Mouse (Mus musculus) heart, adult 8-10 months (tissue): ENCODE data around the gene Prss35. TPM values are rescaled to one million over a fixed set of nuclear protein-coding genes. Genes with fewer than 3 reads are reported as not detected.

Experiments
- DNase-seq: peaks from one replicate; pipeline ENCODE4 v3.0.0; 2022; ENCODE audit warnings: low spot score
- total RNA-seq, 4 experiments: library from RNA; stranded (reverse); gene quantifications; 2 replicates each; pipeline ENCODE4 v1.2.4; 2022

Prss35 gene
- total RNA-seq, 4 experiments from 2014 or later: 0.08 to 1.7 (median 0.33) TPM

DNA sequence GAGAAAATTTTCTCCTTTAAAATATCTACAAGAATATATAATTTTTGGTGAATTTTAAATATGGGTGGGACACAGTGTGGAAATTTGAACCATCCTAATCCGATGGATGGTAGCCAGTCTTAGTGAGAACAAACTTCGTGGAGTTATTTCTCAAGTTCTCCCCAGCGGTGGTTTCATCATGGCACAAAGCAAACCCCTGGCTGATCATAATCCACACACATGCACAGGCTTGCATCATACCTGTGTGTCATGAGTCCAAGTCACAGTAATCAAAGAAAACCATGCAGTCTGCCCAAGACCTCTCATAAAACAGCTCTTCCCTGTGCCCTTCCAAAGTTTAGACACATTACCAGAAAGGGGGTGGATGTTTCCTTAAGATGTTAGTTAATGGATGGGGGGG lies 13.6 kb upstream of the Prss35 start:
- DNase-seq: no peak

GRCm38 (mm10) chr9:86734357-86734756 lies 9.1 kb upstream of the Prss35 start:
- no peak for DNase-seq

GRCm38 (mm10) chr9:86734795-86735194 lies 8.7 kb upstream of the Prss35 start:
- DNase-seq: no peak

DNA sequence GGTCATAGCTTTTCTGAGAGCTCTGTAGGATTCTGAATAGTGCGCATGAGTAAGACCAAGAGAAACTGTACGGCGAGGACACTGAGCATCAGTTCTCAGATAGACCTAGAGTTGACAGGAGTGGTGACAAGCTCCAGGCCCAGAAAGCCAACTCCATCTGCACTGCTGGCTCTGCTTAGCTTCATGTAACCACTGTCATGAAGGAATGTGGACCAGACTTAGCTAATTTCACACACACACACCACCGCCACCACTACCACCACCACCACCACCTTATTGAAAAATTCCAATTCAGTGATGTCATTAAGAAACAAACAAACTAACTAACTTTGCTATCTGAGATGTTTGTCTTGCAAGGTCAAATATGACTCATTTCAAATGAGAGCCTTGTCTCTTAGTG lies 6.5 kb upstream of the Prss35 start:
- DNase-seq: no peak

GRCm38 (mm10) chr9:86738067-86738466 lies 5.4 kb upstream of the Prss35 start:
- no peak for DNase-seq

- DNase-seq: no peak
Observed at GRCm38 (mm10) chr9:86738801-86739200, 4.6 kb upstream of the Prss35 start.

DNA sequence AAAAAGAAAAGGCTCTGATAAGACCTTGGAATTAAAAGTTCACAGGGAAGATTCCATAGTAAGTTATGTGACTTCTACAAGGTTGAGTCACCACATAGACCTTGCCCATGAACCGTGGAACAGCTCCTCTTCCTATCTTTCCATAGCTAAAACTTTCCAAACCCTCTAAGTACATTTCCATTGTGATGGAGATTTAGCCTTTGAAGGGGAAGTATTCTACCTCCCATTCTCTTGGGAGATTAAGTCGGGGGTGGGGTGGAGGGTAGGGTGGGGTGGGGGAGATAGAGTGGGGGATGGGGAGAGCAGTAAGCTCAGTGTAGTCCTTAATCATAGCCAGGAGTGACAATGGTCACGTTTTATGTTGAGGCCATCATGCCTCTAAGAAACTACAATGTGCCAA lies 3.5 kb upstream of the Prss35 start:
- DNase-seq: no peak

GRCm38 (mm10) chr9:86744041-86744440 lies 592 bp downstream of the Prss35 start:
- no peak for DNase-seq

GRCm38 (mm10) chr9:86745926-86746581 lies 2.6 kb downstream of the Prss35 start:
- DNase-seq: peak; percentile 59

GRCm38 (mm10) chr9:86762477-86763376 lies 19.3 kb downstream of the Prss35 start:
- DNase-seq: no peak

- DNase-seq: no peak
Observed at GRCm38 (mm10) chr9:86764002-86764401, 20.6 kb downstream of the Prss35 start.

- no peak for DNase-seq
Observed at GRCm38 (mm10) chr9:86766991-86767390, 23.5 kb downstream of the Prss35 start.

DNA sequence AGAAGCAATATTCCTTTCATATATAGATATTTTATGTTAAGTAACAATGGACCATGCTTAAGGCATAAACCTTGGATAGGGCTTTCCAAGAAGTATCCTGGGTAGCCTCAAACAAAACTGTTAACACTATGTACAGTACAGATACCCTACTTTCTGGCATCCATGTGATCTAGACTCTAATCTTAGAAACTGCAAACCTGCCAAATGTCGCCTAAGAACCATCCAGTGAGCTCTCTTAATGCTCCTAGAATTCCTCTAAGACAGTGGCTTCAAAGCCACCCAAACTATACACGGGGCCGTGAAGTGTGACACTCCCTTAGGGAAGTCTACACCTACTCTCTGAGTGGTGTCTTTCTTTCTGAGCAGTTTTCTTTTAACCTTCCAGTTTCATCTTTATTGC lies 29.4 kb downstream of the Prss35 start:
- DNase-seq: no peak

GRCm38 (mm10) chr9:86773996-86774395 lies 30.5 kb downstream of the Prss35 start:
- no peak for DNase-seq

GRCm38 (mm10) chr9:86775374-86775773 lies 31.9 kb downstream of the Prss35 start:
- DNase-seq: no peak

- DNase-seq: no peak
Observed at GRCm38 (mm10) chr9:86777309-86777708, 33.9 kb downstream of the Prss35 start.

DNA sequence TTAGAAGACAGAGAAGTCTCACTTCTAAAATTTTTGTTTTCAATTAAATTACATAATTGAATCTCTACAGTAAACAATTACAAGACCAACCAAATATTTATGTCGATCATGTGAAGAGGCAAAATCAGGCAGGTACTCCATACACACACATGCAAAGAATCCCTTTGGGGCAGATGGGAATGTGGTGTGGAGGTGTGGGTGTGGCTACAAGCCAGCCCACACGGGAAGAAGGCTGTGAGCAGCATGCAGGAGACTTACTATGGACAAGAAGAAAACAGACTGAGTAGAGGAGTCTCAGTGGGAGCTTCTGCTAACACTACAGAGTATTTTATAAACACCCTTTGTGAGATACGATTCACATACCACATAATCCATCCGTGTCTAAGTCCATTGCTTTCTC lies 34.8 kb downstream of the Prss35 start:
- DNase-seq: no peak

- DNase-seq: no peak
Observed at GRCm38 (mm10) chr9:86781426-86781825, 38.0 kb downstream of the Prss35 start.

- no peak for DNase-seq
Observed at GRCm38 (mm10) chr9:86782836-86783235, 39.4 kb downstream of the Prss35 start.

DNA sequence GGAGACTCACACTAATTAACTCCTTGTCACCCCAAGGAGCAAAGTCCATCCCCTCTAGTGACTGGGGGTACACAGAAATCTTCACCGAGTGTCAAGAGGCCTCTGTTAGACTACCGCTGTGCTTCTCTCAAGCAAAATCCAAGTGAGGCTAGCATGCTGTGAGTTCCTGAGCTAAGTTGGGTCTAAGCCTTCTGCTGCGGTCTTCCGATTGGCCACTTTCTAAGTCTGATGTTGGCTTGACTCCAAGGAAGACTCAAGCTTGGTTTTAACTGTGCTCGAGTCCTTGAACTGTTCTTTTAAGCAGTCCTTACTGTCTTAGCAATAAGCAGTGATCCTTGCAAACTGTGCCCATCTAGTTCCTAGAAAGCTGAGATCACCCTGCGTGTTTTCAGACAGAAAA lies 45.7 kb downstream of the Prss35 start:
- no peak for DNase-seq

- DNase-seq: no peak
Observed at GRCm38 (mm10) chr9:86791927-86792326, 48.5 kb downstream of the Prss35 start.

GRCm38 (mm10) chr9:86795236-86795635 lies 51.8 kb downstream of the Prss35 start:
- DNase-seq: no peak

DNA sequence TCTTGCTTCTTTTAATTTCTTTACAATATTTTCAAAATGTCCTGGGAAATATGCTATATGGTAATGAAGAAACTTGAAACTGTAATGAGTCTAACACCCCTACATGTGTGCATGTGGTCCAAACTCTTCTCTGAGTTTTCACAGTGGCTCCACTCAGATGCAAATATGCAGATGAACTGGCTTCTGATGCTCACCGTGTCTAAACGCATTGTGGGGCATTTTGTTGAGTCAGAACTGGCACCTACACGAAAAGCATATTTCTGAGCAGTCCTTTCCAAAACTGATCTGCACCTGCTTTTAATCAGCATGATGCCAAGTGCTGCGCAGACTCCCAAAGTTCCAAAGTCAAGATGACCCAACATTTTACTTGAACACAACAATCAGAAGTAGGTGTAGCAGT lies 54.1 kb downstream of the Prss35 start:
- DNase-seq: no peak
